Comparison of ENCODE assay signal across 1 mouse cellular context in the genomic region with DNA sequence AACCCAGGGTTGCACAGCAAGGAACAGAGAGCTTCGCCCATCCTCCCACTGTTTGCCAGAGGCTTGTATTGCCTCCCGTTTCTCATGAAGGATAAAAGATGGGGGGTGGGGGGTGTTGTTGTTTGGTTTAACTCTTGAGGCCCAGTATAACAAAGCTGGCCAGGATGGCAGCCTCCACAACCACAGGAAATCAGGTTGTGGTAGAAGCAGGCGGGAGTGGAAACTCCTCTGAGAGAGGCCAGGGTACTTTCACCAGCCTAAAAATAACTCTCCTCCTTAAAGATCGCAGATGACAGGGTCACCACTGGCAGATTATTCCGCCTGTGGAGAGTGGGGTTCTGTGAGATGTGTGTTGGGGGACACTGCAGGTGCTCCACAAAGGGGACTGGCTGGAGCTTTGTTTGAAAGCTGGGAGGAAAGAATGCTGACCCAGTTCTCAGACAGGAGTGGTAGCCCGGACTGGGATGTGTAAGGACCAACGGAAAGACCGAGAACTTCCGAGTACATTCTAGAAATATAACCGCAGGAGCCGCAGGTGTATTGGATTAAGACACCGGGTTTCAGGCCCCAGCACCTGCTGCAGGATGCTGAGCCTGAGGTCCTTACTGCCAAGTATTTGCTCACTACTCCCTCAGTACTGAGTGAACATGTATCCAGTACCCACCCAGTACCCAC.
A peak's percentile ranks its signal among the peaks of the same experiment; 100 is the strongest.
TF ChIP-seq lines count a peak whose summit lies in the region.

No protein-coding gene starts in this region.

TF ChIP-seq in CH12.LX, 34 proteins besides CTCF, POLR2A, EP300 and RAD21 (continued from another document):
- TF ChIP-seq MAX (IDR thresholded peaks at IDR 0.05; ENCODE audit: low read length): 0 out of 2 replicates have a peak, but pooled peaks have one; percentile 25
- TF ChIP-seq MAZ (IDR thresholded peaks at IDR 0.05; ENCODE audit: low read depth, low read length): peak; percentile 88
- TF ChIP-seq ETS1 (conservative IDR thresholded peaks at IDR 0.05; ENCODE audit: low read depth, low read length): peak; percentile 66; the same call in 1 of the 2 replicates
- peak; percentile 77 for TF ChIP-seq CHD2 (IDR thresholded peaks at IDR 0.05; ENCODE audit: low read length)
- no peak for TF ChIP-seq USF1 (IDR thresholded peaks at IDR 0.05; ENCODE audit: low read depth, low read length)
- TF ChIP-seq ZMIZ1 (IDR thresholded peaks at IDR 0.05; ENCODE audit: low read depth, low read length): no peak
- TF ChIP-seq CHD1 (IDR thresholded peaks at IDR 0.05; ENCODE audit: low read depth, low read length): no peak
- TF ChIP-seq PAX5 (IDR thresholded peaks at IDR 0.05; ENCODE audit: low read length): no peak
- TF ChIP-seq BHLHE40 (IDR thresholded peaks at IDR 0.05; ENCODE audit: low read depth, low read length): peak; percentile 80
- TF ChIP-seq KAT2A (IDR thresholded peaks at IDR 0.05; ENCODE audit: insufficient replicate concordance, low read length): no peak
- TF ChIP-seq ELF1 (IDR thresholded peaks at IDR 0.05; ENCODE audit: low read depth, low read length): peak; percentile 33; the same call in 1 of the 2 replicates
- TF ChIP-seq SIN3A (IDR thresholded peaks at IDR 0.05; ENCODE audit: low read length): no peak
- TF ChIP-seq SMC3 (IDR thresholded peaks at IDR 0.05; ENCODE audit: low read depth, low read length): 0 out of 2 replicates have a peak, but pooled peaks have one; percentile 1
- TF ChIP-seq ZNF384 (IDR thresholded peaks at IDR 0.05; ENCODE audit: low read depth, low read length): 0 out of 2 replicates have a peak, but pooled peaks have one; percentile 6
- peak; percentile 77; the same call in 1 of the 2 replicates for TF ChIP-seq TCF12 (IDR thresholded peaks at IDR 0.05; ENCODE audit: low read depth, low read length)
- no peak for TF ChIP-seq GABPA (IDR thresholded peaks at IDR 0.05; ENCODE audit: insufficient replicate concordance, low read depth, low read length)
- TF ChIP-seq JUN (IDR thresholded peaks at IDR 0.05; ENCODE audit: insufficient read depth, low read depth, low read length): no peak
- TF ChIP-seq MEF2A (IDR thresholded peaks at IDR 0.05; ENCODE audit: borderline replicate concordance, low read depth, low read length): peak; percentile 97
